Mouse (Mus musculus) kidney, adult 2 months (tissue): ENCODE measurements around the gene Zbtb20. TPM values are rescaled to one million over a fixed set of nuclear protein-coding genes. Genes with fewer than 3 reads are reported as not detected.

ENCODE experiments used
- DNase-seq: peaks from one replicate; pipeline ENCODE4 v3.0.0; 2021
- H3K27ac ChIP-seq: fragments of 200-500 bp; 2 replicates; pipeline ENCODE4 v1.5.1; 2012; ENCODE audit warnings: low read depth, low read length, control low read depth, inconsistent platforms; ENCODE audit not compliant: insufficient read depth
- H3K27me3 ChIP-seq: fragments of 200-500 bp; replicated peaks from 2 replicates; pipeline ENCODE4 v1.6.1; 2012; ENCODE audit warnings: mild to moderate bottlenecking, moderate library complexity, low read length, inconsistent platforms; ENCODE audit not compliant: control insufficient read depth, insufficient read depth
- H3K36me3 ChIP-seq: fragments of 200-500 bp; 2 replicates; pipeline ENCODE4 v1.6.1; 2012; ENCODE audit warnings: mild to moderate bottlenecking, moderate library complexity, low read length, inconsistent platforms; ENCODE audit not compliant: control insufficient read depth, insufficient read depth
- H3K4me1 ChIP-seq: fragments of 200-500 bp; 2 replicates; pipeline ENCODE4 v1.6.1; 2011; ENCODE audit warnings: low read length; ENCODE audit not compliant: control insufficient read depth, insufficient read depth
- H3K4me3 ChIP-seq: fragments of 200-500 bp; 2 replicates; pipeline ENCODE4 v1.5.1; 2011; ENCODE audit warnings: mild to moderate bottlenecking, low read depth, low read length, control low read depth; ENCODE audit not compliant: insufficient read depth
- CTCF ChIP-seq: fragments of 200-500 bp; conservative IDR thresholded peaks from 2 replicates; pipeline ENCODE4 v1.5.1; 2011; ENCODE audit warnings: low read depth, mild to moderate bottlenecking, control low read depth, low read length, moderate library complexity, mixed read lengths; ENCODE audit not compliant: insufficient read depth, insufficient read length
- POLR2A ChIP-seq: fragments of 200-500 bp; IDR thresholded peaks from one replicate; pipeline ENCODE4 v1.6.1; 2011; ENCODE audit warnings: low read depth, low read length, control low read depth
- WGBS: fragments of 180-500 bp; shearing (Covaris S2); methylation state at CpG from one replicate; pipeline ENCODE4 v1.1.7; 2018; 5-methylcytosine and 5-hydroxymethylcytosine counted together
- polyA plus RNA-seq: library from polyadenylated mRNA; depleted of rRNA; stranded (reverse); fragments of >200 nt; gene quantifications from 2 replicates; pipeline ENCODE4 v1.2.3, GENCODE M21; 2012

The Zbtb20 gene
- polyA plus RNA-seq, 1 experiment = 25.1 TPM

- H3K4me3 ChIP-seq = peak overlapping the region; percentile 35
These were observed 487.6 kb downstream of the Zbtb20 start for GRCm38 (mm10) chr16:43363316-43363715.

GRCm38 (mm10) chr16:43363751-43364515 is 488.3 kb downstream of the Zbtb20 start:
- Histone ChIP-seq H3K27me3 (no peaks in the 10 kb centered on the region), H3K27ac (peak overlapping the region; percentile 90), H3K4me3 (peak overlapping the region; percentile 41), H3K36me3 (no peaks in the 10 kb centered on the region; the same call in 1 of the 2 replicates), H3K4me1 (peaks cover 41% of the 10 kb centered on the region)
- no peak for TF ChIP-seq CTCF
- no peak for TF ChIP-seq POLR2A
- DNase-seq = peak; percentile 84
- WGBS = 7% methylated on average over 7 of the region's 7 CpGs

More at GRCm38 (mm10) chr16:43363316-43363715, 487.6 kb downstream of the Zbtb20 start:
- WGBS = 4% methylated on average over 6 of the region's 6 CpGs
- peak; percentile 58 for DNase-seq
- H3K36me3 ChIP-seq = no peaks in the 10 kb centered on the region; the same call in 1 of the 2 replicates
- TF ChIP-seq CTCF (no peak), POLR2A (no peak)
- H3K4me1 ChIP-seq = peaks cover 38% of the 10 kb centered on the region
- H3K27me3 ChIP-seq = no peaks in the 10 kb centered on the region
- H3K27ac ChIP-seq = peak overlapping the region; percentile 90

DNA sequence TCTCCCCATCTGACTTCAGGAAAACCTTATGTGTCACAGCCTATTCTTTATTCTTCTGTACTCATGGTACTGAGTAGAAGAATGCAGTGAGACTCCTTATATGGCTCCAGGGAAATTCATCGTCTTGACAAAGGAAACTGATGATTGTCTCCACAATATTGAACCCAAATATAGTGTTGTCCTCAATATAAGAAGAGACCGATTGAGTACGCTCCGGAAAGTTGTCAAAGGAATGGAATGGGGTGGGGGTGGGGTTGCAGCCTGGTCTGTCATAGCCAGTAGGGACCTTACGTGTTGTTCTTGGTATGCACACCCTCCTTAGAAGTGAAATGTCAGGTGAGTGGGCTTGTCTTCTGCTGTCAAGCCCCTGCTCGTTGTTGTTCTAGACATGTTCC is 488.8 kb downstream of the Zbtb20 start:
- 44% methylated on average over 6 of the region's 6 CpGs for WGBS
- Histone ChIP-seq H3K4me3 (peak overlapping the region; percentile 41), H3K4me1 (peaks cover 41% of the 10 kb centered on the region), H3K27me3 (no peaks in the 10 kb centered on the region), H3K27ac (peak overlapping the region; percentile 90), H3K36me3 (no peaks in the 10 kb centered on the region; the same call in 1 of the 2 replicates)
- TF ChIP-seq POLR2A (no peak), CTCF (no peak)
- DNase-seq = no peak

DNA sequence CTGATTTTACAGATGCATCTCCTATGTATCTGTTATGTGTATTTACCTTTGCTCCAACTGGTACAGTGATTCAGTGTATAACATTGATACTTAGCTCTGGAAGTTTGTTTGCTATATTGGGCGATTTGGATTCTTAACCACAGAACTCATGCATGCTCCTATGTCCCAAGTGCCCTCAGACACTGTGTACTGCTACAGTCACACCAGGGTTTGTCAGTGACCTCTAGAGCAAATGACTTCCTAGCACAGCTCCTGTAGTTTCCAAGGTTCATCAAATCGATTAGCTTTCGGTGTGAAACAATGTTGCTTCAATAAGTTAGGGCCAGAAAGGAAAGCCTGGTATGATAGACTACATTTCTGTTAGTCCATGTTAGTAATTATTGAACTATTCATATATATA is 489.6 kb downstream of the Zbtb20 start:
- 58% methylated on average over 3 of the region's 3 CpGs for WGBS
- no peak for DNase-seq
- peaks cover 38% of the 10 kb centered on the region for H3K4me1 ChIP-seq
- H3K36me3 ChIP-seq = no peaks in the 10 kb centered on the region; the same call in 1 of the 2 replicates
- no peaks in the 10 kb centered on the region for H3K27me3 ChIP-seq
- no peak overlapping the region for H3K4me3 ChIP-seq
- peak overlapping the region; percentile 27; the same call in 1 of the 2 replicates for H3K27ac ChIP-seq
- no peak for TF ChIP-seq POLR2A
- no peak for TF ChIP-seq CTCF

DNA sequence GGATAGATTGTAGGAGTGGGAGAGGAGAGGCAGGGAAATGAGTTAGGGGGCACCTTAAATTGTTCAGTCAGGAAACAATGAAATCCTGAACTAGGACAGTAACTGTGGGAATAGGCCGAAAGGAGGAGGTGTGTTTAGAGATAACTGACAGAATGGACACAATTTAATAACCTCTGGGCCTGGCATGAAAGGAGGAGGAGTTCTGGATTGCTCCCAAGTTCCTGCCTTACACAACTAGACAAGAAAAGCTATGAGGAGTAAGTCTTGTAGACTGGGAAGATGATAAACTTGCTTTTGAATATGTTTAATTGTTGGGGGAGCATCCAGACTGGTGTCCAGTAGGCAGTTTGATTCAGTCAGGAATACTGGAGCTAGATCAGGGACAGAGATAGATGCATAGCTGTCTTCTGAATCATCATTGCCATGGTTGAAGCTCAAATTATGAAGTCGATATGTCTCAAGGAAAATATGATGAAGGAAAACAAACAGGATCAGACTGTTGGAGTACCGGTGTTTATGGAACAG is 494.9 kb downstream of the Zbtb20 start:
- DNase-seq = no peak
- H3K4me3 ChIP-seq = no peak overlapping the region
- no peak overlapping the region for H3K27ac ChIP-seq
- WGBS = 50% methylated on average over 3 of the region's 3 CpGs
- no peaks in the 10 kb centered on the region for H3K27me3 ChIP-seq
- H3K4me1 ChIP-seq = peaks cover 13% of the 10 kb centered on the region; the same call in 1 of the 2 replicates
- no peak for TF ChIP-seq POLR2A
- no peak for TF ChIP-seq CTCF
- 0 out of 2 replicates have a peak, but pooled peaks cover 1% of the 10 kb centered on the region for H3K36me3 ChIP-seq

DNA sequence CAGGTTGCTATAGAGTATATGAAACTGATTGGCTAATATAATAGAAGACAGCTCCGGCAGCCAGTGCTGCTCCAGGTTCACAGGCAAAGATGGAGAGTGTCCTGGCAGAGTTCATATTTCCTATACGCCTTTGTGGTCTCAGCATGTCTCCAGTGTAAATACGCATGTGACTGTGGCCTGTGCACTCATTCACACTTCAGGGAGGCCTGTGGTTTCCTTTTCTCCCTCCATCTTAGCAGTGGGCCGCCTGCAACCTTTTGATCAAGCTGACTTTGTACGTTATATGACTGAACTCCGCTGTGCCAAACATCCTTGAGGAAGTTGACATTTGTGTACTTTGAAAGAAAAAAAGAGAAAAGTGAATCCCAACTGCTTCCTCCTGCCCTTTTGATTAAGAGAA is 501.1 kb downstream of the Zbtb20 start:
- no peaks in the 10 kb centered on the region for H3K27me3 ChIP-seq
- no peak for DNase-seq
- H3K36me3 ChIP-seq = no peaks in the 10 kb centered on the region
- TF ChIP-seq POLR2A (no peak), CTCF (no peak)
- no peak overlapping the region for H3K27ac ChIP-seq
- H3K4me1 ChIP-seq = no peaks in the 10 kb centered on the region; the same call in 1 of the 2 replicates
- no peak overlapping the region for H3K4me3 ChIP-seq
- WGBS = 76% methylated on average over 6 of the region's 6 CpGs
